Mouse (Mus musculus): ENCODE measurements around the gene Ndrg3.

GRCm38 (mm10) chr2:157012341-157012740 lies 20.5 kb upstream of the Ndrg3 start:
- TF ChIP-seq CTCF (IDR thresholded peaks at IDR 0.05) (no peak), EP300 (IDR thresholded peaks at IDR 0.05; ENCODE audit: insufficient read depth, low read depth, low read length) (no peak)
